Mouse (Mus musculus): ENCODE results near the gene Usp43.

Gene Usp43

DNA sequence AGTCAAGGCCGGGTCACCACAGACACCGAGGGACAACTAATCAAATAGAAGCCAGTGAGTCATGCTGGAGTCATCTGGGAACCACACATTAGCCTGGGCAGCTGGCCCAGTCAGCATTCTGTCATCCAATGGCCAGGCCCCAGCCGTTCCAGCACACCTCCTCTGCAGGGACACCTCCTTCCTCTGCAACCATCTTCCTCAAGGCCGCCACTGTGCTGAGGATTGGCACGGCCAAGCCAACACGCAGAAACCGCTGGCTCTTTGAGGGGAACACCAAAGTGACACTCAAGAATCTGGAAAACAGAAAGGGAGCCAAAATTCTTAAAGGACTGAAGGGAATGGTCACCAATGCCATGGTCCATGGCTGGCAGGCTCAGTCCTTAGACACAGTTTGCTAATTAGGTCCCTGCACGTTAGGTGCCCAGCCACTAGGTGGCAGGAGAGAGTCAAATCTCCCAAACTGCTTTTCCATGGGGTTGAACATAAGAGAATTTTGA is 24.8 kb downstream of the Usp43 start:
- 35% methylated on average over 8 of the region's 8 CpGs for WGBS

DNA sequence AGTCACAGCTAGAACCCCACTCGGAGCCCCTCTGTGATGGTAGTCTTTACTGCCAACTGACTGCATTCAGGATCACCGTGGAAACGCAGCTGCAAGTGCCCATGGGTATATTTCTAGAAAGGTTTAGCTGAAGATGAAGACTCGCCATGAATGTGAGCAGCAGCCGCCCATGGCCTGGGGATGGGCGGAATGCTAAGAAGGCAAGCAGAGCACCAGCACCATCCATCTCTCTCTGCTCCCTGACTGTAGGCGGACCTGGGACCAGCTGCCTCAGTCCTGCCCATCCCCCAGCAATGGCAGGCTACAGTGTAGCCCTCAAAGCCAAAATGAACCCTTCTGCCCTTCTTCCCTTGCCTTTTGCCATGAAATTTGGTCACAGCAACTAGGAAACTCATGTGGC is 26.3 kb downstream of the Usp43 start:
- 47% methylated on average over 7 of the region's 7 CpGs for WGBS

DNA sequence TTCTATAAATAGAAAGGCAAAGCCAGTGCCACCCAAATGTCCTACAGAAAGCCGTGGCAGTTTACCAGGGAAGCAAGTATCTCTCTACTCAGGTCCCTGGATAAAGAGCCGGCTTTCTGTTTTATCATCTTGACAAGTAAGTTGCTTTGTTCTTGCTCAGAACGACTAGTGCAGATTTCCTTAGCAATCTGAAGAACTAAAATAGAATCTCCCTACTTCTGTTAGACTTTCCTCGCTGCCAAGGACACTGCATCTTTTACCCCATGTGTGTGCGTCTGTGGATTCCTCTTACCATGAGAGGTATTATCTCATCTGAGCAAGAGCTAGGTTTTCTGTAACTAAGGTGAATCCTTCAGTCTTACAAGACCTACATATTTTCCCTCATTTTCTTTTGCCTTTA is 33.4 kb downstream of the Usp43 start:
- WGBS = 36% methylated on average over 5 of the region's 5 CpGs

DNA sequence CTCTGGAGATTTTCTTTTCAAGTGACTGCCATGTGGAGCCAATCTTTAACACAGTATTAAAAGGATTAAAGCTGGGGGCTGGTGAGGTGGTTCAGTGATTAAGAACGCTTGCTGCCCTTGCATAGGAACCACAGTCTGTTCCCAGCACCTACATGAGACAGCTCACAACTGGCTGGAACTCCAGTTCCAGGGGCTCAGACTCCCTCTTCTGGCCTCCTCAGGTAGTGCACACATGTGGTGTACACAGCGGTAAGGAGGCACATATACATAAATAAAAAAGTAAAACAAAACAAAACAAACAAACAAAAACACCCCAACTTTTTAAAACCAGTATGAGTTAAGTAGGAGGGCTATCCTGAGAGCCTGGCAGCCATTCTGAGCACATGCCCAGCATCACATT is 36.0 kb downstream of the Usp43 start:
- WGBS = 78% methylated on average over 2 of the region's 2 CpGs

DNA sequence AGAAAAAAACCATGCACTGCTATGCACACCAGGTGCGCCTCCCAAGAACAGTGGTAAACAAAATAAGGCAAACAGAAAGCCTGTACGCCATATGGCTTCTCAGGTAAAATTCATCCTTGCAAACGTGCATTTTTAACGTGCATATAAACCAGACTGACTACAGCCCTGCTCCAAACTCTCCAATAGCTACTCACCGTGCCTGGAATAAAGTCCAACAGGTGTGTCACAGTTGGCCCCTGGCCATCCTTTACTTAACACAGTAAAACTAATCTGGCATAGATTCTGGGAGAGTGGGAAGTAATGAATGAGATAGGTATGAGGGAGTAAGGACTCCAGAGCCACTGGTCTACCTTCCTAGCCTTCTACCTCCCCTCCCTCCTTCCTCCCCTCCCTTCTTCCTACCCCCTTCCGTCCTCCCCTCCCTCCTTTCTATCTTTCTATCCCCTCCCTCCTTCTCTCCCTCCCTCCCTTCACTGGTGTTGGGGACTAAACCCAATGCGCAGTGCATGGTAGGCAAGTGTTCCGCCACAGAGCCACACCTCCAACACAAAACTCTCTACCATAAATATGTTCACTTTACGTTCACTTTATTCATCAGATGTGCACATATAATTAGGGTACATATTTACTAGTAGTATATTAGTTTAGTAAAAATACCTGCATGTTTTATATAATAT is 56.3 kb downstream of the Usp43 start:
- 83% methylated on average over 9 of the region's 9 CpGs for WGBS

DNA sequence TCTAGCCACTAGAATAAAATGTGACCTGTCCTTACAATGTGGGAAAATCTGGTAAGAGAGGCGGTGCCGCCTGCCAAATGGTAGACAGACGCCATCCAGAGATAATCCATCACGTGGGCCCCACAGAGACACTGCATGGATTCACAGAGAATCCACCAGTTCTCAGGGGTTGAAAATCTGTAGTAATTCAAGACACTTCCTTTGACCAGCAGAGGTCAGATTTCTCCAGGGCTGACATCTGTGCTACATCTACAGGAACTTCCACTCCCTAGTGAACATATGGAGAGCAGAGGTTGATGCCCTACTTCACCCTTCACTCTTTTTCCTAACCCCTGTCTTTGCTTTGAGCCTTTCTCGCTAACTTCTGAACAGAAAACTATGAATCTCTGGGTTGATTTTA is 56.9 kb downstream of the Usp43 start:
- 86% methylated on average over 5 of the region's 5 CpGs for WGBS

DNA sequence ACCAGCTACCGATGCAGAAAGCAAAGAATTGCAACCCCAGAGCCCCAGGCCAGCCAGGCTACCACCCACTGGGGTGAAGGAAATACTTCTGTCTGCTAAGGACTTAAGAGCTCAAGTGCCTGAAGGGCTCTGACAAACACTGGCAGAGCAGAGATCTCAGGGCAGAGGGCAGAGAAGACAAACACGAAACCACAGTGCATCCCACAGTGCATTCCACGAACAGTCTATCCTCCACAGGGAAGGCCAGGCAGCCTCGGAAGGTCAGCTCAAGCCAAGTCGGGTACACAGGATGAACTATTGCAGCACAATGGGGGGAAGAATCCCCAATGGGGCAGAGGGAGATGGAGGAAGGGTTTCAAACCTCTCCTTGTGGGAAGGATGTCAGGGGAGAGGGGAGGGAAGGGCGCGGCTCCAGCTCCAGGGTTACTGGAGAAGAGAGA is 60.5 kb downstream of the Usp43 start:
- WGBS = 56% methylated on average over 7 of the region's 7 CpGs

DNA sequence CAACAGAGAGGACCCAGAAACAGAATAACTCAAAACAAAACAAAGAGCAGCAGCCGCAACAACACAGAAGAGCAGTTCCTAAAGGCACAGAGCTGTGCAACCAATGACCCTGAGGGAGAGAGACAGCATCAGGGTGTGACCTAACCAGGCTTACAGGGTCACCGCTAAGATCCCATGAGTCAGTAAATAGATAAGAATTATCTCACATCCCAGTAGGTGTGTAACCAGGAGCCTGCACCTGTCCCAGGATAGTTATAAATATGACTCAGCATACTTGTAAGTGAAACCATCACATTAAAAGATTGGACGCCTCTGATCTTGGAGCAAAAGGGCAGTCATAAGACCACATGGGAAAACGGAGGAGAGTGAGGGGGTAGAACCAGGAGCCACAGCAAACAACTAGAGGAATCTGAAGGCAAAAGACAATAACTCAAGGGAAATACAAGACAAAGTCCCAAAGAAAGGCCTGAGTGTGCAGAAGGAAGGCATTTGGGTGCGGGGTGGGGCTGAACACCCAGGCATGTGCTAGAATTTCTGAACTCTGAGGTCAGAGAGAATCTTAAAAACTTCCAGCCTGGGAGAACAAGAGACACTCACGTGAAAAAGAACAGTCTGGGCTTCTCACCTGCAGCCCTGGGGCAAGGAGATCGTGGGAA is 61.1 kb downstream of the Usp43 start:
- WGBS = 85% methylated on average over 7 of the region's 7 CpGs

DNA sequence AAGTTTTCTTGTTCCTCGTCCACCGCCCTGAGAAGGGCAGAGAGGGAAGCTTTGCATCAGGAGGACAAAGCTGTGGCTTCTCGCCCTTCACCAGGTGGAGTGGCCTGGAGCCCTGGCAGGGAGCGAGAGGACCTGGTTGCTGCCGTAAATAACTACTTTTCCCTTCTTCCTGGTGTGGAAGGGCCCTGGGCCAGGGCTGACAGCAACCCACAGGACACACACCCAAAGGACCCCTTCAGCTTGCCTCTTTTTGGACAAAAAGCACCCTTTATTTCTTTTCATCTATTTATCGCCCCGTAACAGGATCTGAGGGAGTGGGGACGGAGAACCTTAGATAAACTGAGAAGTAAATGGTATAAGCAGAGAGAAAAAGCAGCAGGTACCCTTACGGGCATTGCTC is 63.4 kb downstream of the Usp43 start:
- WGBS = 88% methylated on average over 9 of the region's 9 CpGs

DNA sequence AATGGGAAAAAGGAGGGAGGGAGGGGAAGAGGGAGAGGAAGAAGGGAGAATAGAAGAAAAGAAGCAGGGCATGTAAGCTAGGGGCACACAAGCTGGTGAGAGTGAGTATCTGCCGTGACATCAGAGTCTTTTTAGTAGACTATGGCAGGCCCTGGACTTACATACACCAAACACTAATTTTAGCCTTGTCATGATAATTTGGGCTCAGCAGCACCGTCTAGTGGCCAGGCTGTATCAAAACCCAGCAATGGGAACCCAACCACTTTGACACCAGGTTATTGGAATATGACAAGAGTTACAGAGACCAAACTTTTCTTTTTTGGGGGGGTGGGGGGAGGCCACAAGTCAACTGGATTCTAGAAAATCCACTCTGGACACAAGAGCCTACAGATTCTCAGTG is 66.9 kb downstream of the Usp43 start:
- WGBS = 31% methylated on average over 2 of the region's 2 CpGs

DNA sequence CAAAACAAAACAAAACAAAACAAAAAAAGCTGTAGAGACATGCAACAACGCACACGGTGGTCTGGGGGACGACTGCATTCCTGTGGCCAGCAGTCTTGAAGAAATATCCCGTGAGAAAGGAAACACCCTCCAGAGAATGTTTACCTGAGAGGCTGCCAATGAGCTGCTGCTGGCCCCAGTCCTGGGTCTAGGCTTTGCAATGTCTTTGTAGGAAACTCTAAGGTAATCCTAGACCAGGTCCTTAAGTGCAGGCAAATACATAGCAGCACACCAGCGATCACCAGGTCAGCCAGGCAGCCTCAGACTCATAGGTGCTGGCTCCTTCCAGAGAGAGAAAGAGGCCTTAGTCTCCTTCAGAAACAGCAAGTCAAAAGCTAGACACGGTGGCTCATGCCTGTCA is 68.0 kb downstream of the Usp43 start:
- 70% methylated on average over 6 of the region's 6 CpGs for WGBS

DNA sequence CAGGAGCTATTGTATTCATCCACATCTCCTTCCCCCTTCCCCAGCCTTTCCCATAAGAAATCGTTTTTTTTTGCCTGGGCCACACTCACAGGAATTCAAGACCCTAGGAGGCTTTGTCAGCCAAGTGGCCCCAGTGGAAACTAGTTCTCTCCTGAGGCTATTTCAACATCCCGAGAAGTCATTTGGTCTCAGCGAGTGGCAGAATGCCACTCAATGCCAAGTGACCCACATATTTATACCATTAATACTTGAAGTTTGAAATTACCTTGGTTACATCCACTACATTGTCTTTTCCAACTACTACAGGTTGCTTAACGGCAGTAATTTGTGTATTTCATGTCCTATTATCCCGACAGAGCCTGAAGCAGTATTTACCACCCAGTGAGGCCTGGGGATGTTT is 70.2 kb downstream of the Usp43 start:
- WGBS = 72% methylated on average over 5 of the region's 5 CpGs

DNA sequence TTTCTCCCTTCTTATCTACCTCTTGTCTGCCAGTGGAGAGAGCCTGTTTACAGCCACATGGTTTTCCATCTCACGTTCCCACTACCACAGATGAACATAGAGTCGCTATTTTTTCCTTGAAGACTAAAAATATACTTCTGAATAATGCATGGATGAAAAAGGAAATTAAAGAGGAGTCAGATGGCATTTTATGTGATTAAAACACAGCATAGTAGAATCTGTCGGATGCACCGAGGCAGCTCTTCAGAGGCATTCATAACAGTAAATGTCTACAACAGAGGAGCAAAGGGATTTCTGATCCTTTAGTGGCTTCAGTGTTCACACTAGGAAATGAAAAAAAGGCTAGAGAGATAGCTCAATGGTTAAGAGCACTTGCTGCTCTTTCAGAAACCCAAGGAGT is 76.8 kb downstream of the Usp43 start:
- 41% methylated on average over 4 of the region's 4 CpGs for WGBS

DNA sequence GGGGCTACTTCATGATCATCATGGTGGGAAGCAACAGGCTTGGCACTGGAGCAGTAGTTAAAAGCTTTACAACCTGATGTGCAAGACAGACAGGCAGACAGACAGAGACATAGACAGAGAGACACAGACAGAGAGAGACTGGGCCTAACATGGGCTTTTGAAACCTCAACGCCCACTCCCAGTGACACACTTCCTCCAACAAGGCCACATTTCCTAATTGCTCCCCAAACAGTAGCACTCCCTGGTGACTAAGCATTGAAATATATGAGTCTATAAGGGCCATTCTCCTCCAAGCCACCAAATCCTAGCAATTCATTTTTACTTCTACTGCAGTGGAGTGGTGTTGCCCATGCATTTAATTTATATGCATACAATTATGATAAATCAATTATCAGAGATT is 82.1 kb downstream of the Usp43 start:
- 79% methylated on average over 1 of the region's 1 CpGs for WGBS

DNA sequence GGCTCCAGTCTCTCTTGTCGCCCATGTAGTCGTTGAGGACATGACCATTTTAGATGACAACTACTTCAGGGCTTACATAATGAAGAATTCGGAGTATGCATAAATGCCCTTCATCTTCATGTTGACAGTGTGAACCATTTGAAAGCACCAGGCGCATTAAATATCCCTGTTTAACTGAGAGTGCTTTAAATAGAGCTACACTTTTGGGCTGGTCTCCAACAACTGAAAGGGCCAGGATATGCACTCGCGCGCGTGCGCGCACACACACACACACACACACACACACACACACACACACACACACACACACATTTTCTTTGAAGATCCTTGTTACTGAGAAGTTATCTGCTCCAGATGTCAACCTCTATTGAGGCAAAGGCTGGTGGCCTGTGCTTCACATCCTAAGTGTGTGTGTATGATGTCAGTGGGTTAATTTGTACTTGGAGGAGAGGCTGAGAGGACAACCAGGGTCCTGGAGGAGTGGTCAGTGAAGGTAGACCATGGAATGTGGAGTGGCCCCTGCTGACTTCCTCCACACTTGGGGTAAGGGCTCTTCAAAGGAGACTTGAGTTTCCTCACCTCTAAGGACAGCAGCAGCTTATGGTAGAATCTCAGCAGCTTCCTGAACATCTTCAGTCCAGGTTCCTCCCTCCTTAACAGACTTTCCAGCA is 86.4 kb downstream of the Usp43 start:
- WGBS = 72% methylated on average over 10 of the region's 10 CpGs

DNA sequence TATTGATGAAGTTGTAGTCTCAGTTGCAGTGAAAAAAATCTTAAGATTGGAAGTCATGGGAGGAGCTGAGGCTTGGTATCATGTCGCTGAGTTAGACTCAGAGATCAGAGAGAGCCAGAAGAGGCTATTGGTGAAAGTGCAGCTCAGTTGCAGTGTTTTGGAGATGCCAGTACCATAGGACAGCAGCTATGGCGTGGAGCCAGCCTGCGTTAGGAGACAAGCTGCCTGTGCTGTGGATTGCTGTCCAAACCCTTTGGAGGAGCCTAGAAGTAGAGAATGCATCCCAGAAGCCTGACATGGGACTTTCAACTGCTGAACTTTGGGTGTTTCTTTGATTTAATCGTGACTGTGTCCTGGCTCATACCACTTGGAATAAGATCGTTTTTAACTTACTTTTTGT is 90.1 kb downstream of the Usp43 start:
- WGBS = 52% methylated on average over 5 of the region's 5 CpGs

DNA sequence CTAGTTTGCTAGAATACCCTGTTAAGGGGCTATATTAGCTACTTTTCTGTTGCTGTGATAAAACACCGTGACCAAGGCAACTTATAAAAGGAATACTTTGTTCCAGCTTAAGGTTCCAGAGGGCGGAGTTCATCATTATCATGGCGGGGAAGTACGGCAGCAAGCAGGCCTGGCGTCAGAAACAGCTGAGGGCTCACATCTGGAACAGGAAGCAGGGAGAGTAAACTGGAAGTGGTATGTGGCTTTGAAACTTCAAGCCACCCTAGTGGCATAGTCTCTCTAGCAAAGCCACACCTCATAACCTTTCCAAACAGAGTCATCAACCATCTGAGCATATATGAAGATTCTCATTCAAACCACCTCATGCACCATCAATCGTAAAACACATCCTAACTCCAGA is 92.4 kb downstream of the Usp43 start:
- 80% methylated on average over 6 of the region's 6 CpGs for WGBS

DNA sequence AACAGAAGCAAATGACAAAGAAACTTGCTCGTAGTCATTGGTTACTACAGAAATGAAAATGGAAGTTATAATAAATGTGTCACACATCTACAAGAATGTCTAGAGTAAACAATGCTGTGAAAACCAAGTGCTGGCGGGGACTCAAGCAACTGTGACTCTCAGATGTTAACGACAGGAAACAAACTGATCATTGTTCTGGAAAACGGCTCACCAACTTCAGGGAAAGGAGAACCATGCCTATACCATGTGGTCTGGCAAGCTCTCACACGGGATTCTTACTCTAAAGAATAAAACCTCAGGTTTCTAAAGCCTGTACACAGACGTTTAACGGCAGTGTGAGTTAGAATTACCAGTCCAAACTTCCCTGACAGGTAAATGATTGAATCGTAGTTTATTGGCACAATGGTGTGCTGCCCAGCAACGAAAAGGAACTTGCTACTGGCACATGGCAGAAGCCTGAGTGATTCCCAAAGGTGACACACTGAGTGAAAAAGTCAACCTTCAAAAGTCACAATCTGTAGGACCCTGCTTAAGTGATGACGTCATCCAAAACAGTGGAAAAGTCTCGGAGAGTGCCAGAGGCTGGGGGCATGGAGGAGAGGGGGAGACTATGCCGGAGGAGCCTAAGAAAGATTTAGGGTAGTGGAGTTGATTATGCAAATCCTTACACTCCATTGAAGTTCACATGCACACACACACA is 93.4 kb downstream of the Usp43 start:
- 40% methylated on average over 12 of the region's 12 CpGs for WGBS

DNA sequence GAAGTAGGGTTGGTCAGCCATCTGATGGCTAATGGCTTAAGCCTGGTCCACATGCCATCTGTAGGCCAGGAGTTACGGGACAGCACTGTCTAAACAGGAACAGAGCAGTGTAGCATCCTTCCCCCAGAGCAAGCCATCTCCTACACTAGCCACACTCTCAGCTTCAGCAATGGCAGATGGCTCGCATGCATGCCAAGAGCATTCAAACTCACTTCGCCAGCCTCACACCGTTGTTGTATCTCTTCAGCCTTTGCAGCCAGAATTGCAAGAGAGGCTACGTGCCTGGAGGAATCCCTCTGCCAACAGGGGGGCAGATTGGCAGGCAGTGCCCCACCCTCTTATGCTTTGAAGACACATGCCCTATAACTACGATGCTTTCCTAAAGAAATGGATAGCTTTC is 100.4 kb downstream of the Usp43 start:
- WGBS = 62% methylated on average over 6 of the region's 6 CpGs

DNA sequence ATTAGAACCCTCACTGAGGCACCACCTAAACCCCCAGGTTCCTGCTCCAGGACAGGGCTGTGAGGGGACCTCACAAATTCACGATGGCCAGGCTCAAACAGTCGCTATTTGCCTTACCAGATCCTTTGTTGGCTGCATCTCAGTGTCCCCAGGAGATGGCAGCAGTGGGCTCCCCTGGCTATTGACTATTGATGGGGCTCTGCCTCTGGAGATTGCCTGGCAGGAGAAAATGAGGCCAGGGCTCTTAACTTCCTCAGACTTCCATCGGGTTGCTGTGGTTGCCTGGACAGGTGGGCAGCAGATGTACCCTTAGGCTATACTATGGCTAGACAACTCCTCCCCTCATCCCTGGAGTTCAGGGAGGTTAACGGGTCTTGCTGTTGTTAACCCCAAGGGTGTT is 101.7 kb downstream of the Usp43 start:
- WGBS = 30% methylated on average over 4 of the region's 4 CpGs

DNA sequence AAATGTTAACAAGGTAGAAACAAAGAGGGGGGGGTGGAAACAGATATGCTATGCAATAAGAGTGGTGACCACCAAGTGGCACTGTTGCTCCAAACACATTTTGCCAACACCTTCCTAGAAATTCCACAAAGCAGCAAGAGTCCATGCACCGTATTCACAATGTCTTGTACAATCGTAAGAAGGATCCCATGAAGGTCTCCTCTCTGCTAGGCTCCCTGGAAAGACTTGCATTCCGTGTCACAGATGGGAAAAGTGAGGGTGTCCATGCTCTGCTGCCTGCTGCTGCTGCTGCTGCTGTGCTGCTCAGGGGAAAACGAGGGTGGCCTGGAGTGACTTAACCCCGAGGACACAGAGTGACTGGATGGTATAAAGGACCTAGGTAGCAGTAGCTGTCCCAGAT is 102.3 kb downstream of the Usp43 start:
- 6% methylated on average over 5 of the region's 5 CpGs for WGBS

DNA sequence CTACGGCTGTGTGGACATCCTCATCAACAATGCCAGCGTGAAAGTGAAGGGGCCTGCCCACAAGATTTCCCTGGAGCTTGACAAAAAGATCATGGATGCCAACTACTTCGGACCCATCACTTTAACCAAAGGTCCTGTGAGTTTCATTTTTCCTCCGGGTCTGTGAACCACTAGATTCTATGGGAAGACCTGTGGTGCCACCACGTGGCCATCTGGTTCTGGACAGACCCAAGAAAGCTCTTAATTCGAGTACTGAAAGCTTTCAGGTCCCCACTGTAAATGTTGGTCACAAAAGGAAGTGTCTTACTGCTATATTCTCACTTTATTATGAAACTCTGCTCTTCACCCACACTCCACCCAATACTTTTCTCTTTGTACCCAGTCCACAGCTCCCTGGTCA is 110.4 kb downstream of the Usp43 start:
- 68% methylated on average over 6 of the region's 6 CpGs for WGBS
